Mouse (Mus musculus): ENCODE data around the gene Arhgap21.

DNA sequence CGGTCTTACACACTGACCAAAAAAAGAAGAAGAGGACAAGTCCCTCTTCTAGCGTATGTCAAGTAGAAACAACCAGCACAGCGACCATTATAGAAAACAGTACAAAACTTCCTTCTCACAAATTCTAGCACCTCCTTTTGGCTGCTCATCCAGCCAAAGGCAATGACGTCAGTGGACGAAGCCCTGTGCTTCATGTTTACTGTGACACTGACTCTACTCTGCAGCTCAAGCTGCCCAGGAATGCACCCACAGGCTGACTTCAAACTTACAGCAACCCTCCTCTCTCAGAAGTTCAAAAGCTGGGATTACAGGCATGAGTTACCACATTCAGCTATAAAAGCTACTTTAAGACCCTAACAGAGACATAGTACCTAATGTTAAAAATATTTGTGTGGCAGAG is 72.2 kb downstream of the Arhgap21 start:
- TF ChIP-seq EP300 (optimal IDR thresholded peaks at IDR 0.05) (no peak), CTCF (IDR thresholded peaks at IDR 0.05; ENCODE audit: low read depth) (no peak)
